Mouse (Mus musculus) liver, embryonic 16.5 days (tissue): ENCODE measurements around the gene Defb23. TPM values are rescaled to one million over a fixed set of nuclear protein-coding genes. Genes with fewer than 3 reads are reported as not detected.

Experiments used
- ATAC-seq: fragments of 200-750 bp; cut with Nextera tagmentation; 2 replicates; pipeline ENCODE4 v1.8.0; 2017; ENCODE audit warnings: low read depth, mild to moderate bottlenecking, moderate number of reproducible peaks, moderate library complexity
- H3K27ac ChIP-seq: fragments of 300-500 bp; sonication (generic); 2 replicates; pipeline ENCODE4 v1.5.1; 2014; ENCODE audit warnings: mild to moderate bottlenecking, low read length
- H3K27me3 ChIP-seq: fragments of 300-500 bp; sonication (generic); 2 replicates; pipeline ENCODE4 v1.6.1; 2014; ENCODE audit warnings: low read depth, low read length, mixed read lengths; ENCODE audit not compliant: control insufficient read depth, insufficient read depth
- H3K36me3 ChIP-seq: fragments of 300-500 bp; sonication (generic); 2 replicates; pipeline ENCODE4 v1.6.1; 2014; ENCODE audit warnings: mild to moderate bottlenecking; ENCODE audit not compliant: control insufficient read depth, insufficient read depth
- H3K4me1 ChIP-seq: fragments of 300-500 bp; sonication (generic); 2 replicates; pipeline ENCODE4 v1.6.1; 2014; ENCODE audit warnings: low read depth, low read length, mixed read lengths; ENCODE audit not compliant: control insufficient read depth
- H3K4me2 ChIP-seq: fragments of 300-500 bp; sonication (generic); 2 replicates; pipeline ENCODE4 v1.6.1; 2014; ENCODE audit warnings: low read depth, low read length, mixed read lengths
- H3K4me3 ChIP-seq: fragments of 300-500 bp; sonication (generic); 2 replicates; pipeline ENCODE4 v1.5.1; 2014; ENCODE audit warnings: low read depth, mild to moderate bottlenecking, low read length
- H3K9ac ChIP-seq: fragments of 300-500 bp; sonication (generic); 2 replicates; pipeline ENCODE4 v1.6.1; 2014; ENCODE audit warnings: low read depth, low read length
- H3K9me3 ChIP-seq: fragments of 300-500 bp; sonication (generic); replicated peaks from 2 replicates; pipeline ENCODE4 v1.6.1; 2016; ENCODE audit warnings: low read length; ENCODE audit not compliant: control insufficient read depth
- WGBS: fragments of 180-500 bp; shearing (Covaris S2); extraction: QIAGEN DNeasy Blood & Tissue Kit; methylation state at CpG from one replicate; pipeline ENCODE4 v1.1.7; 2014; ENCODE audit not compliant: insufficient replicate concordance; 5-methylcytosine and 5-hydroxymethylcytosine counted together
- polyA plus RNA-seq: library from polyadenylated mRNA; unstranded; fragments of >200 nt; fragmentation: Nextera tagmentation; extraction: Ambion mirVana; gene quantifications from 2 replicates; pipeline ENCODE4 v1.2.1, GENCODE M21; 2015

The Defb23 gene
- polyA plus RNA-seq, 1 experiment from 2014 or later: not detected

- no peak overlapping the region for H3K27ac ChIP-seq
- peaks cover 31% of the 10 kb centered on the region for H3K4me1 ChIP-seq
- no peaks in the 10 kb centered on the region for H3K27me3 ChIP-seq
- peaks cover 3% of the 10 kb centered on the region for H3K9me3 ChIP-seq
- no peak overlapping the region for H3K9ac ChIP-seq
- H3K36me3 ChIP-seq: no peaks in the 10 kb centered on the region
- H3K4me2 ChIP-seq: no peak overlapping the region; the same call in 1 of the 2 replicates
- H3K4me3 ChIP-seq: no peak overlapping the region
- no peak for ATAC-seq
- 94% methylated on average over 3 of the region's 3 CpGs for WGBS
Observed at GRCm38 (mm10) chr2:152415786-152416185, 48.6 kb downstream of the Defb23 start.

GRCm38 (mm10) chr2:152415287-152415686 lies 49.1 kb downstream of the Defb23 start, which contains the start of gene 6820408C15Rik:
Gene 6820408C15Rik (plus strand): TSS chr2:152415587.
- H3K4me3 ChIP-seq: peak within 1 kb of the TSS; percentile 96
- peak within 1 kb of the TSS; percentile 97 for H3K9ac ChIP-seq
- H3K27me3 ChIP-seq: no peaks in the 10 kb centered on the region
- H3K9me3 ChIP-seq: peaks cover 3% of the 10 kb centered on the region
- H3K36me3 ChIP-seq: no peaks in the 10 kb centered on the region
- H3K4me2 ChIP-seq: peak within 1 kb of the TSS; percentile 90
- peaks cover 34% of the 10 kb centered on the region for H3K4me1 ChIP-seq
- no peak for ATAC-seq
- WGBS: 29% methylated on average over 4 of the region's 4 CpGs
- H3K27ac ChIP-seq: peak within 1 kb of the TSS; percentile 89

GRCm38 (mm10) chr2:152414591-152415165 lies 49.7 kb downstream of the Defb23 start, which contains the start of gene Zcchc3:
Gene Zcchc3 (minus strand): TSS chr2:152415027.
- under 1% methylated on average over 64 of the region's 65 CpGs for WGBS
- H3K4me2 ChIP-seq: peak within 1 kb of the TSS; percentile 90
- no peaks in the 10 kb centered on the region for H3K36me3 ChIP-seq
- H3K27me3 ChIP-seq: no peaks in the 10 kb centered on the region
- peak within 1 kb of the TSS; percentile 97 for H3K9ac ChIP-seq
- peak within 1 kb of the TSS; percentile 89 for H3K27ac ChIP-seq
- peak within 1 kb of the TSS; percentile 96 for H3K4me3 ChIP-seq
- peak; percentile 77 for ATAC-seq
- peaks cover 34% of the 10 kb centered on the region for H3K4me1 ChIP-seq
- H3K9me3 ChIP-seq: peaks cover 3% of the 10 kb centered on the region

DNA sequence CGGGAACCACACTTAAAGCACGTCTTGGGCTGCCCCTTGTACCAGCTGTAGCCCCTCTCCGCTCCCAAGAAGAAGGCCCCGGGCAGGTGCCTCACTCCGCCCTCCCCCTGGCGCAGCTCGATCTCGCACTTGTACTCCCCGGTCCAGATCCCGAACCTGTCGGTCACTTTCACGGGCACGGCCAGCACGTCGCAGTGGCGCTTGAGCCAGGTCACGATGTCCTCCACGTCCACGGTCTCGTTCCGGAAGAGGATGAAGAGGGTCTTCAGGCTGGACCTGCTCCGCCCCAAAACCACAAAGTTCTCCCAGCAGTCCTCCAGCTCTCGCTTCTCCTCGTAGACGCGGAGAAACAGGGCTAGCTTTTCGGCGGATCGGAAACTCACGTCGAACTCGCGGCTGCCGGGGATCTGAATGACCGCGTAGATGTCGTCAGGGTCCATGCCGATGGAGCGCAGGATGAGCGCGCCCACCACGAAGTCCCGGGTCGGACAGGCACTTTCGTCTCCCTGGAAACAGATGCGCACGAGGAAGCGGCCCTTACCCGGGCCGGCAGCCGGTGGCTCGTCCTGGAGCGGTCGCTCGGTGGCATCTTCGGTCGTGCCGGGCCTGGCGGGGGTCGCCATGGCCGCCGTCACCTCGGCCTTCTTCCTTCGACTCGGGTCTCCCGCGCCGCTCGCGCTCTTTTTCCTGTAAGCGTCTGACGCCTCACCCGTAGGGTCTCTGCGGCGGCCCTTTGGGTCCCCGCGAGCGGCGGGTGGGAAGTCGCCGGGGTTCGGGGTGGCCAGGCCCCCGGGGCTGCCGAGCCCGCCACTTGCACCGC lies 50.4 kb downstream of the Defb23 start:
- peak overlapping the region; percentile 90 for H3K4me2 ChIP-seq
- H3K4me1 ChIP-seq: peaks cover 34% of the 10 kb centered on the region
- H3K9me3 ChIP-seq: peaks cover 3% of the 10 kb centered on the region
- H3K9ac ChIP-seq: peak overlapping the region; percentile 97
- peak overlapping the region; percentile 89 for H3K27ac ChIP-seq
- WGBS: under 1% methylated on average over 86 of the region's 86 CpGs
- no peaks in the 10 kb centered on the region for H3K27me3 ChIP-seq
- no peaks in the 10 kb centered on the region for H3K36me3 ChIP-seq
- peak overlapping the region; percentile 96 for H3K4me3 ChIP-seq
- peak; percentile 25 for ATAC-seq

GRCm38 (mm10) chr2:152413158-152413764 lies 51.2 kb downstream of the Defb23 start:
- peak overlapping the region; percentile 89 for H3K27ac ChIP-seq
- peak overlapping the region; percentile 96 for H3K4me3 ChIP-seq
- H3K9ac ChIP-seq: peak overlapping the region; percentile 97
- peaks cover 34% of the 10 kb centered on the region for H3K4me1 ChIP-seq
- H3K4me2 ChIP-seq: peak overlapping the region; percentile 90
- peak; percentile 10 for ATAC-seq
- H3K9me3 ChIP-seq: peaks cover 3% of the 10 kb centered on the region
- no peaks in the 10 kb centered on the region for H3K36me3 ChIP-seq
- 6% methylated on average over 21 of the region's 21 CpGs for WGBS
- no peaks in the 10 kb centered on the region for H3K27me3 ChIP-seq

GRCm38 (mm10) chr2:152412526-152413157 lies 51.8 kb downstream of the Defb23 start:
- peak overlapping the region; percentile 97; the same call in 1 of the 2 replicates for H3K9ac ChIP-seq
- no peaks in the 10 kb centered on the region for H3K27me3 ChIP-seq
- peak overlapping the region; percentile 19 for H3K27ac ChIP-seq
- H3K4me3 ChIP-seq: peak overlapping the region; percentile 96
- H3K4me2 ChIP-seq: peak overlapping the region; percentile 90
- no peak for ATAC-seq
- H3K36me3 ChIP-seq: no peaks in the 10 kb centered on the region
- WGBS: 22% methylated on average over 15 of the region's 15 CpGs
- peaks cover 34% of the 10 kb centered on the region for H3K4me1 ChIP-seq
- peaks cover 3% of the 10 kb centered on the region for H3K9me3 ChIP-seq

GRCm38 (mm10) chr2:152411471-152411870 lies 52.9 kb downstream of the Defb23 start:
- H3K36me3 ChIP-seq: no peaks in the 10 kb centered on the region
- H3K9me3 ChIP-seq: peaks cover 3% of the 10 kb centered on the region
- 30% methylated on average over 7 of the region's 7 CpGs for WGBS
- peak overlapping the region; percentile 2; the same call in 1 of the 2 replicates for H3K27ac ChIP-seq
- no peak for ATAC-seq
- H3K27me3 ChIP-seq: no peaks in the 10 kb centered on the region
- H3K4me3 ChIP-seq: no peak overlapping the region
- peaks cover 38% of the 10 kb centered on the region for H3K4me1 ChIP-seq
- peak overlapping the region; percentile 12; the same call in 1 of the 2 replicates for H3K9ac ChIP-seq
- peak overlapping the region; percentile 90 for H3K4me2 ChIP-seq

GRCm38 (mm10) chr2:152410971-152411371 lies 53.4 kb downstream of the Defb23 start:
- H3K27ac ChIP-seq: peak overlapping the region; percentile 50; the same call in 1 of the 2 replicates
- H3K9me3 ChIP-seq: peaks cover under 1% of the 10 kb centered on the region
- H3K27me3 ChIP-seq: no peaks in the 10 kb centered on the region
- H3K36me3 ChIP-seq: no peaks in the 10 kb centered on the region
- peaks cover 41% of the 10 kb centered on the region for H3K4me1 ChIP-seq
- 11% methylated on average over 15 of the region's 15 CpGs for WGBS
- H3K4me2 ChIP-seq: peak overlapping the region; percentile 90
- H3K9ac ChIP-seq: no peak overlapping the region
- no peak for ATAC-seq
- H3K4me3 ChIP-seq: no peak overlapping the region
